ENCODE assay signal across 10 mouse cellular contexts in the genomic region with DNA sequence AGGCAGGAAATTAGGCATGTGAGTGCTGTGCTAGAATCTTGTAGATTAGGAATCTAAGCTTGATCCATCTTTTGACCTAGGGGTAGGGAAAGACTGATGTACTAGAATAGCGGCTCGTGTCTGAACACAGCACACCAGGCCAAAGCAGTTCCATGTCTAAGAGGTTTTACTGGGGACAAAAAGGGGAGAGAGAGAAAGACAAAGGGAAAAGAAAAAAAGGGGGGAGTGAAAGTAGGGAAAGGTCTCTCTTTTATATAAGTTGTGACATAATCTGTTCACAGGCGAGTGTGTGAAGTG.
DNase-seq lines count a peak whose midpoint lies in the region; ATAC-seq and TF ChIP-seq lines count a peak whose summit lies in the region.
"Had no signal": no experiment of that assay in that cellular context is flagged by ENCODE, and none has a peak within 500 bp of the region (broad histone marks: within the 10 kb centered on the region; RNA-seq: fewer than 3 reads in every experiment).

No protein-coding gene starts in this region.

- peaks cover 11% of the 10 kb centered on the region for H3K4me1 ChIP-seq in heart, embryonic 16.5 days (ENCODE audit: control insufficient read depth, insufficient read depth, low read length)
- no peaks in the 10 kb centered on the region for H3K4me1 ChIP-seq in heart, adult 2 months (ENCODE audit: control insufficient read depth, insufficient read depth, low read length)
- H3K4me1 ChIP-seq in embryonic facial prominence, embryonic 14.5 days (ENCODE audit: control insufficient read depth, insufficient read depth, low read length), result peaks cover 17% of the 10 kb centered on the region
- H3K4me1 ChIP-seq in hindbrain, embryonic 13.5 days (replicated peaks), result peaks cover 19% of the 10 kb centered on the region
- peaks cover 17% of the 10 kb centered on the region for H3K4me1 ChIP-seq in midbrain, embryonic 13.5 days (replicated peaks)

- ATAC-seq in heart, embryonic 16.5 days (replicated peaks; ENCODE audit: extremely low read depth, insufficient read depth, low FRiP score), result no peak
- ATAC-seq in embryonic facial prominence, embryonic 14.5 days (ENCODE audit: low read depth), result no peak
- peak; percentile 17; the same call in 1 of the 2 replicates for ATAC-seq in hindbrain, embryonic 13.5 days (ENCODE audit: low FRiP score)
- ATAC-seq in midbrain, embryonic 13.5 days, result peak; percentile 58

- no peak for DNase-seq in heart, adult 2 months
- no peak for DNase-seq in embryonic facial prominence, embryonic 14.5 days (ENCODE audit: low spot score)
- DNase-seq in embryo, embryonic 10 days (ENCODE audit: low spot score), result no peak
- no peak for DNase-seq in ovary, postnatal 10 days (ENCODE audit: low spot score)
- no peak for DNase-seq in cerebellum, adult 18-20 months

- no peaks in the 10 kb centered on the region for H3K79me2 ChIP-seq in heart, adult 2 months (replicated peaks; ENCODE audit: control insufficient read depth, insufficient read depth, low read length)

- TF ChIP-seq POLR2A in heart, adult 2 months (IDR thresholded peaks at IDR 0.05; ENCODE audit: insufficient read depth, low read depth, low read length), result no peak

- no peaks in the 10 kb centered on the region for H3K9me3 ChIP-seq in heart, embryonic 16.5 days (replicated peaks; ENCODE audit: control insufficient read depth, low read length)
- H3K9me3 ChIP-seq in embryonic facial prominence, embryonic 14.5 days (ENCODE audit: control insufficient read depth, low read length), result no peaks in the 10 kb centered on the region
- no peaks in the 10 kb centered on the region for H3K9me3 ChIP-seq in hindbrain, embryonic 13.5 days
- H3K9me3 ChIP-seq in midbrain, embryonic 13.5 days, result no peaks in the 10 kb centered on the region

- TF ChIP-seq CTCF in heart, adult 2 months (IDR thresholded peaks at IDR 0.05), result no peak

- no peak for TF ChIP-seq EP300 in heart, adult 2 months (IDR thresholded peaks at IDR 0.05; ENCODE audit: insufficient read depth, low read depth, low read length)

- intact Hi-C loops in heart, adult 2 months (cut with DNase I), result no loop called here

- no peak overlapping the region for H3K4me2 ChIP-seq in heart, embryonic 16.5 days (ENCODE audit: low read depth, low read length)
- H3K4me2 ChIP-seq in embryonic facial prominence, embryonic 14.5 days (ENCODE audit: low read depth, low read length), result no peak overlapping the region
- H3K4me2 ChIP-seq in hindbrain, embryonic 13.5 days, result peak overlapping the region; percentile 34
- peak overlapping the region; percentile 32 for H3K4me2 ChIP-seq in midbrain, embryonic 13.5 days (replicated peaks)

- H3K9ac ChIP-seq in heart, embryonic 16.5 days (ENCODE audit: low read length), result no peak overlapping the region
- no peak overlapping the region for H3K9ac ChIP-seq in heart, adult 2 months (ENCODE audit: low read depth, low read length)
- no peak overlapping the region for H3K9ac ChIP-seq in embryonic facial prominence, embryonic 14.5 days (ENCODE audit: low read depth, low read length)
- H3K9ac ChIP-seq in hindbrain, embryonic 13.5 days, result 0 out of 2 replicates have a peak overlapping the region, but pooled peaks have one; percentile 5
- H3K9ac ChIP-seq in midbrain, embryonic 13.5 days (replicated peaks), result 0 out of 2 replicates have a peak overlapping the region, but pooled peaks have one; percentile 11

- no peak overlapping the region for H3K4me3 ChIP-seq in heart, embryonic 16.5 days (ENCODE audit: low read length)
- H3K4me3 ChIP-seq in heart, adult 2 months, result no peak overlapping the region
- no peak overlapping the region for H3K4me3 ChIP-seq in embryonic facial prominence, embryonic 14.5 days (ENCODE audit: low read depth, low read length)
- H3K4me3 ChIP-seq in hindbrain, embryonic 13.5 days, result no peak overlapping the region
- no peak overlapping the region for H3K4me3 ChIP-seq in midbrain, embryonic 13.5 days (replicated peaks)
- H3K4me3 ChIP-seq: gastrocnemius, adult 2 months; layer of hippocampus, adult 2 months had no signal

- H3K27ac ChIP-seq in heart, embryonic 16.5 days (ENCODE audit: low read length), result peak overlapping the region; percentile 68
- no peak overlapping the region for H3K27ac ChIP-seq in heart, adult 2 months
- peak overlapping the region; percentile 67 for H3K27ac ChIP-seq in embryonic facial prominence, embryonic 14.5 days (replicated peaks; ENCODE audit: low read depth, low read length)
- peak overlapping the region; percentile 88 for H3K27ac ChIP-seq in hindbrain, embryonic 13.5 days
- peak overlapping the region; percentile 78 for H3K27ac ChIP-seq in midbrain, embryonic 13.5 days
- H3K27ac ChIP-seq: gastrocnemius, adult 2 months; layer of hippocampus, adult 2 months had no signal

- no peaks in the 10 kb centered on the region for H3K27me3 ChIP-seq in heart, embryonic 16.5 days (ENCODE audit: control insufficient read depth, insufficient read depth, low read length)
- H3K27me3 ChIP-seq in heart, adult 2 months (ENCODE audit: control insufficient read depth, insufficient read depth, low read length), result no peaks in the 10 kb centered on the region
- no peaks in the 10 kb centered on the region for H3K27me3 ChIP-seq in embryonic facial prominence, embryonic 14.5 days (replicated peaks; ENCODE audit: control insufficient read depth, insufficient read depth, low read length)
- peaks cover 41% of the 10 kb centered on the region for H3K27me3 ChIP-seq in hindbrain, embryonic 13.5 days
- H3K27me3 ChIP-seq in midbrain, embryonic 13.5 days, result peaks cover 24% of the 10 kb centered on the region

- WGBS in heart, embryonic 16.5 days, result 81% methylated on average over 3 of the region's 3 CpGs
- WGBS in heart, adult 2 months, result 91% methylated on average over 3 of the region's 3 CpGs
- WGBS in embryonic facial prominence, embryonic 14.5 days, result 59% methylated on average over 3 of the region's 3 CpGs
- 41% methylated on average over 3 of the region's 3 CpGs for WGBS in hindbrain, embryonic 13.5 days
- 21% methylated on average over 3 of the region's 3 CpGs for WGBS in midbrain, embryonic 13.5 days

- no peaks in the 10 kb centered on the region for H3K36me3 ChIP-seq in heart, embryonic 16.5 days (ENCODE audit: control insufficient read depth, insufficient read depth)
- no peaks in the 10 kb centered on the region for H3K36me3 ChIP-seq in heart, adult 2 months (ENCODE audit: control insufficient read depth, insufficient read depth, low read length)
- H3K36me3 ChIP-seq in embryonic facial prominence, embryonic 14.5 days (ENCODE audit: control insufficient read depth, insufficient read depth, low read length), result no peaks in the 10 kb centered on the region
- no peaks in the 10 kb centered on the region for H3K36me3 ChIP-seq in hindbrain, embryonic 13.5 days
- no peaks in the 10 kb centered on the region for H3K36me3 ChIP-seq in midbrain, embryonic 13.5 days

Comparison
In these comparisons a context has a peak if more than half of its experiments do, and no peak if none do; other contexts are left out.
1. ATAC-seq: peak in hindbrain, embryonic 13.5 days (single experiment) and midbrain, embryonic 13.5 days (single experiment); none in heart, embryonic 16.5 days (single experiment) and embryonic facial prominence, embryonic 14.5 days (single experiment).
2. H3K4me2 ChIP-seq: peak in hindbrain, embryonic 13.5 days (single experiment) and midbrain, embryonic 13.5 days (single experiment); none in heart, embryonic 16.5 days (single experiment) and embryonic facial prominence, embryonic 14.5 days (single experiment).
3. H3K9ac ChIP-seq: peak in hindbrain, embryonic 13.5 days (single experiment) and midbrain, embryonic 13.5 days (single experiment); none in heart, embryonic 16.5 days (single experiment), heart, adult 2 months (single experiment) and embryonic facial prominence, embryonic 14.5 days (single experiment).